Mouse (Mus musculus) limb, embryonic 14.5 days (tissue): Measurements from ENCODE around the gene Ttc39b. TPM values are rescaled to one million over a fixed set of nuclear protein-coding genes. Genes with fewer than 3 reads are reported as not detected.

Experiments
- ATAC-seq: fragments of 200-750 bp; cut with Nextera tagmentation; 2 replicates; pipeline ENCODE4 v1.8.0; 2017; ENCODE audit warnings: low read depth, moderate number of reproducible peaks, moderate TSS enrichment; ENCODE audit not compliant: low FRiP score
- DNase-seq: peaks from one replicate; pipeline ENCODE4 v3.0.0-alpha.2; 2015; ENCODE audit warnings: low spot score
- H3K27ac ChIP-seq: fragments of 300-500 bp; sonication (generic); replicated peaks from 2 replicates; pipeline ENCODE4 v1.5.1; 2014; ENCODE audit warnings: low read depth, mild to moderate bottlenecking, low read length, moderate library complexity, mixed read lengths
- H3K27me3 ChIP-seq: fragments of 300-500 bp; sonication (generic); 2 replicates; pipeline ENCODE4 v1.6.1; 2014; ENCODE audit warnings: low read length, mixed read lengths; ENCODE audit not compliant: control insufficient read depth, insufficient read depth
- H3K36me3 ChIP-seq: fragments of 300-500 bp; sonication (generic); 2 replicates; pipeline ENCODE4 v1.6.1; 2014; ENCODE audit warnings: mild to moderate bottlenecking, low read length, moderate library complexity, mixed read lengths; ENCODE audit not compliant: control insufficient read depth, insufficient read depth
- H3K4me1 ChIP-seq: fragments of 300-500 bp; sonication (generic); 2 replicates; pipeline ENCODE4 v1.6.1; 2014; ENCODE audit warnings: antibody characterized with exemption, low read length, mixed read lengths; ENCODE audit not compliant: control insufficient read depth, insufficient read depth
- H3K4me2 ChIP-seq: fragments of 300-500 bp; sonication (generic); replicated peaks from 2 replicates; pipeline ENCODE4 v1.6.1; 2014; ENCODE audit warnings: low read depth, mild to moderate bottlenecking, low read length, moderate library complexity; ENCODE audit not compliant: severe bottlenecking
- H3K4me3 ChIP-seq: fragments of 300-500 bp; sonication (generic); replicated peaks from 2 replicates; pipeline ENCODE4 v1.5.1; 2014; ENCODE audit warnings: low read length
- H3K9ac ChIP-seq: fragments of 300-500 bp; sonication (generic); 2 replicates; pipeline ENCODE4 v1.6.1; 2014; ENCODE audit warnings: mild to moderate bottlenecking, low read depth, low read length, moderate library complexity; ENCODE audit not compliant: severe bottlenecking
- H3K9me3 ChIP-seq: fragments of 300-500 bp; sonication (generic); 2 replicates; pipeline ENCODE4 v1.6.1; 2016; ENCODE audit warnings: low read length; ENCODE audit not compliant: control insufficient read depth
- POLR2A ChIP-seq: fragments of 200-500 bp; IDR thresholded peaks from 2 replicates; pipeline ENCODE4 v1.8.0; 2012; ENCODE audit warnings: inconsistent platforms, mild to moderate bottlenecking, moderate library complexity, borderline replicate concordance; ENCODE audit not compliant: insufficient read depth, insufficient read length; ENCODE audit errors: extremely low read depth
- WGBS: fragments of 180-500 bp; shearing (Covaris S2); extraction: QIAGEN DNeasy Blood & Tissue Kit; methylation state at CpG from one replicate; pipeline ENCODE4 v1.1.7; 2014; 5-methylcytosine and 5-hydroxymethylcytosine counted together
- polyA plus RNA-seq, 2 experiments: library from polyadenylated mRNA; depleted of rRNA in 1 of 2; stranded (reverse) in 1 of 2; unstranded in 1 of 2; fragments of >200 nt; fragmentation: Nextera tagmentation in 1 of 2; extraction: Ambion mirVana in 1 of 2; gene quantifications; 2 replicates each; pipeline versions ENCODE4 v1.2.1 to v1.2.3; 2012 to 2014

Gene Ttc39b
- polyA plus RNA-seq, 2 experiments: 3.0 to 4.9 TPM

- DNase-seq: no peak
- Histone ChIP-seq H3K9me3 (no peaks in the 10 kb centered on the region), H3K9ac (no peak overlapping the region), H3K27me3 (no peaks in the 10 kb centered on the region), H3K4me2 (no peak overlapping the region), H3K4me1 (0 out of 2 replicates have a peak, but pooled peaks cover 2% of the 10 kb centered on the region), H3K36me3 (no peaks in the 10 kb centered on the region), H3K4me3 (no peak overlapping the region), H3K27ac (no peak overlapping the region)
- WGBS: 72% methylated on average over 14 of the region's 14 CpGs
- no peak for ATAC-seq
- TF ChIP-seq POLR2A: no peak
Observed at GRCm38 (mm10) chr4:83265926-83266692, 57.9 kb downstream of the Ttc39b start.

DNA sequence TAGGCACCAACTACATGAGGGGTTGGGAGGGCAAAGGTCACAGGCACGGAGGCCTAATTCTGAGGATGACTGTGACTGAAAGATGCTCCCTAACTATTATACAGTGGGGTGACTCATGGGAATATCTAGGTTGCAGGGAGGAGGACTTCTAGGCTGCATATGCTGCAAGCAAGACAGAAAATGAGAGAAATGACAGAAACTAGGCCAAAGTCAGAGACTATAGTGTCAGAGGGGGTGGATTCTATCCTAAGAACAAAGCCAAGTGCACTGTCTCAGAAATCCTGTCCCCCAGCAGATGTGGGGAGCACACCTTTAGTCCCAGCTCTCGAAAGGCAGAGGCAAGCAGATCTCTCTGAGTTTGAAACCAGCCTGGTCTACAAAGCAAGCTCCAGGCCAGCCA lies 59.2 kb downstream of the Ttc39b start:
- 85% methylated on average over 2 of the region's 2 CpGs for WGBS
- Histone ChIP-seq H3K36me3 (no peaks in the 10 kb centered on the region), H3K9me3 (no peaks in the 10 kb centered on the region), H3K4me1 (0 out of 2 replicates have a peak, but pooled peaks cover 2% of the 10 kb centered on the region), H3K4me2 (no peak overlapping the region), H3K4me3 (no peak overlapping the region), H3K9ac (no peak overlapping the region), H3K27ac (no peak overlapping the region), H3K27me3 (no peaks in the 10 kb centered on the region)
- ATAC-seq (no peak), DNase-seq (no peak)
- no peak for TF ChIP-seq POLR2A

DNA sequence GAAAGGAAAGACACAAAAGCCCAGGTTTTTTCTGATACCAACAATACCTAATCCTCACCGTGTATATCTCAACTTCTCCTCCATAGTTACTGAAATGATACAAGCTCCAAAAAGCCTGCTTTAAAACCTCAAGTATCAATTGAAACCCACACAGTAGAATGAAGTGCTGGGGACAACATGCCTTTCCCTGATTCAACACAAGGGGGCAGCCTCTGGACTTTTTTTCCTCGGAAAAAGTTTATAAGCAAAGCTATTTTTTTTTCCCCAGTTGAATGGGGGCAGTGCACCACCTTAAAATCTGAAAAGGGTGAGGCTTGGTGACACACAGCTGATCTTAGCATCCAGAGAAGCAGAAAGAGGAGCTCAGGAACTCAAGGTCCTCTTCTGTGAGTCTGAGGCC lies 62.1 kb downstream of the Ttc39b start:
- H3K9ac ChIP-seq: no peak overlapping the region
- no peaks in the 10 kb centered on the region for H3K27me3 ChIP-seq
- peak; percentile 59 for DNase-seq
- no peak overlapping the region for H3K4me2 ChIP-seq
- no peak overlapping the region for H3K27ac ChIP-seq
- no peak overlapping the region for H3K4me3 ChIP-seq
- no peaks in the 10 kb centered on the region for H3K36me3 ChIP-seq
- no peaks in the 10 kb centered on the region for H3K9me3 ChIP-seq
- TF ChIP-seq POLR2A: no peak
- 13% methylated on average over 2 of the region's 2 CpGs for WGBS
- ATAC-seq: no peak
- no peaks in the 10 kb centered on the region for H3K4me1 ChIP-seq

- H3K4me1 ChIP-seq: no peaks in the 10 kb centered on the region
- H3K4me3 ChIP-seq: no peak overlapping the region
- ATAC-seq (no peak), DNase-seq (no peak)
- WGBS: 88% methylated on average over 4 of the region's 4 CpGs
- no peak overlapping the region for H3K27ac ChIP-seq
- no peaks in the 10 kb centered on the region for H3K9me3 ChIP-seq
- H3K27me3 ChIP-seq: no peaks in the 10 kb centered on the region
- H3K4me2 ChIP-seq: no peak overlapping the region
- no peaks in the 10 kb centered on the region for H3K36me3 ChIP-seq
- no peak for TF ChIP-seq POLR2A
- H3K9ac ChIP-seq: no peak overlapping the region
Observed at GRCm38 (mm10) chr4:83259690-83260089, 64.4 kb downstream of the Ttc39b start.

DNA sequence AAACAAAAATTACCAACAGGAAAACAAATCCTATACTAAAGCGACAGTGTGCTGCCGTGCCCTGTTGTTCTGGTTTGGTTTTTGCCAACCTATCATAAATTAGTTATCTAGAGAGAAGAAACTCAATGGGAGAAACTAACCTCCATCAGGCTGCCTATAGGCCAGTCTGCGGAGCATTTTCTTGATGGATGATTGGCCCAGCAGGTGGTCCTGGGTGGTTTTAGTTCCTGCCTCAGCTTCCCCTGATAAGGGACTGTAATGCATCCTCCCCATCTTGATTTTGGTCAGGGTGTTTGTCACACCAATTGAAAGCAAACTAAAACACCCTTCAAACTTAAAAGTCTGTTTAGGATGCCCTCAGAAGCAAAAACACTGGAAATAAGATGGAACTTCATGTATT lies 65.8 kb downstream of the Ttc39b start:
- no peak overlapping the region for H3K4me3 ChIP-seq
- no peaks in the 10 kb centered on the region for H3K4me1 ChIP-seq
- no peak overlapping the region for H3K4me2 ChIP-seq
- H3K27ac ChIP-seq: no peak overlapping the region
- TF ChIP-seq POLR2A: no peak
- H3K36me3 ChIP-seq: no peaks in the 10 kb centered on the region
- 92% methylated on average over 3 of the region's 3 CpGs for WGBS
- H3K27me3 ChIP-seq: no peaks in the 10 kb centered on the region
- H3K9ac ChIP-seq: no peak overlapping the region
- DNase-seq (no peak), ATAC-seq (no peak)
- no peaks in the 10 kb centered on the region for H3K9me3 ChIP-seq
